In genomic region chr2:92487791-92488190, GRCm38 (mm10) we compare ENCODE assay signal across 16 mouse cellular contexts.
"Had no signal": no experiment of that assay in that cellular context is flagged by ENCODE, and none has a peak within 500 bp of the region (broad histone marks: within the 10 kb centered on the region; RNA-seq: fewer than 3 reads in every experiment).

No protein-coding gene starts in this region.

- H3K9ac ChIP-seq: neural tube, embryonic 13.5 days; neural tube, embryonic 15.5 days; stomach, embryonic 15.5 days had no signal

- H3K9me3 ChIP-seq: neural tube, embryonic 13.5 days; neural tube, embryonic 15.5 days; stomach, embryonic 15.5 days had no signal

- DNase-seq: retina, postnatal 1 day; right cerebral cortex, adult 18-20 months; right cerebral cortex, postnatal 14 days; right cerebral cortex, postnatal 25 days; right cerebral cortex, postnatal 4 days; spleen, adult 18-20 months; thymus, adult 18-20 months; thymus, adult 2 months; thymus, postnatal 14 days; thymus, postnatal 25 days; thymus, postnatal 36 days; thymus, postnatal 4 days had no signal

- H3K36me3 ChIP-seq: neural tube, embryonic 13.5 days; neural tube, embryonic 15.5 days; stomach, embryonic 15.5 days had no signal

- H3K27ac ChIP-seq: neural tube, embryonic 13.5 days; neural tube, embryonic 15.5 days; stomach, embryonic 15.5 days; stomach, postnatal 0 days had no signal

- H3K4me2 ChIP-seq: neural tube, embryonic 13.5 days; neural tube, embryonic 15.5 days; stomach, embryonic 15.5 days had no signal

- H3K4me3 ChIP-seq: neural tube, embryonic 13.5 days; neural tube, embryonic 15.5 days; stomach, embryonic 15.5 days had no signal
